Mouse (Mus musculus): ENCODE results near the gene Slc5a4a. TPM values are rescaled to one million over a fixed set of nuclear protein-coding genes. Genes with fewer than 3 reads are reported as not detected.

Slc5a4a gene
- total and polyA plus RNA-seq, 2 experiments from 2014 or later: not detected

- Histone ChIP-seq H3K4me1 (ENCODE audit: insufficient read depth, low read length) (no peaks in the 10 kb centered on the region), H3K9ac (replicated peaks; ENCODE audit: low read length) (no peak overlapping the region), H3K27me3 (ENCODE audit: insufficient read depth, low read length) (no peaks in the 10 kb centered on the region), H3K4me3 (ENCODE audit: low read length) (no peak overlapping the region), H3K27ac (no peak overlapping the region), H3K36me3 (ENCODE audit: insufficient read depth, low read length) (no peaks in the 10 kb centered on the region), H3K4me2 (ENCODE audit: low read depth, low read length) (no peak overlapping the region), H3K9me3 (ENCODE audit: low read length) (no peaks in the 10 kb centered on the region)
- no peak for ATAC-seq
- no peak for TF ChIP-seq CTCF (IDR thresholded peaks at IDR 0.05; ENCODE audit: low read depth)
- no peak for DNase-seq (ENCODE audit: low spot score)
- WGBS: 80% methylated on average over 2 of the region's 2 CpGs
Measured at GRCm38 (mm10) chr10:76136318-76136717, 10.9 kb upstream of the Slc5a4a start.

- TF ChIP-seq CTCF (IDR thresholded peaks at IDR 0.05; ENCODE audit: low read depth): no peak
- WGBS: 67% methylated on average over 8 of the region's 8 CpGs
Measured at GRCm38 (mm10) chr10:76146846-76147245, 405 bp upstream of the Slc5a4a start.

GRCm38 (mm10) chr10:76155911-76156310, 8.7 kb downstream of the Slc5a4a start:
- H3K27ac ChIP-seq: no peak overlapping the region
- 78% methylated on average over 7 of the region's 7 CpGs for WGBS
- ATAC-seq (no peak), DNase-seq (ENCODE audit: low spot score) (no peak)
- H3K9ac ChIP-seq (replicated peaks; ENCODE audit: low read length): no peak overlapping the region
- H3K4me1 ChIP-seq (ENCODE audit: insufficient read depth, low read length): no peaks in the 10 kb centered on the region
- no peak overlapping the region for H3K4me2 ChIP-seq (ENCODE audit: low read depth, low read length)
- no peak overlapping the region for H3K4me3 ChIP-seq (ENCODE audit: low read length)
- no peaks in the 10 kb centered on the region for H3K36me3 ChIP-seq (ENCODE audit: insufficient read depth, low read length)
- no peaks in the 10 kb centered on the region for H3K9me3 ChIP-seq (ENCODE audit: low read length)
- no peak for TF ChIP-seq CTCF (IDR thresholded peaks at IDR 0.05; ENCODE audit: low read depth)
- H3K27me3 ChIP-seq (ENCODE audit: insufficient read depth, low read length): no peaks in the 10 kb centered on the region

More at GRCm38 (mm10) chr10:76146846-76147245, 405 bp upstream of the Slc5a4a start:
- no peak for DNase-seq (ENCODE audit: low spot score)
- Histone ChIP-seq H3K9ac (replicated peaks; ENCODE audit: low read length) (no peak overlapping the region), H3K4me3 (ENCODE audit: low read length) (no peak overlapping the region), H3K27me3 (ENCODE audit: insufficient read depth, low read length) (no peaks in the 10 kb centered on the region), H3K4me1 (ENCODE audit: insufficient read depth, low read length) (no peaks in the 10 kb centered on the region), H3K27ac (no peak overlapping the region), H3K4me2 (ENCODE audit: low read depth, low read length) (no peak overlapping the region), H3K9me3 (ENCODE audit: low read length) (no peaks in the 10 kb centered on the region), H3K36me3 (ENCODE audit: insufficient read depth, low read length) (no peaks in the 10 kb centered on the region)
- ATAC-seq: no peak

GRCm38 (mm10) chr10:76157528-76157927, 10.3 kb downstream of the Slc5a4a start:
- DNase-seq (ENCODE audit: low spot score) (no peak), ATAC-seq (no peak)
- TF ChIP-seq CTCF (IDR thresholded peaks at IDR 0.05; ENCODE audit: low read depth): no peak
- Histone ChIP-seq H3K4me1 (ENCODE audit: insufficient read depth, low read length) (no peaks in the 10 kb centered on the region), H3K27me3 (ENCODE audit: insufficient read depth, low read length) (no peaks in the 10 kb centered on the region), H3K4me2 (ENCODE audit: low read depth, low read length) (no peak overlapping the region), H3K4me3 (ENCODE audit: low read length) (no peak overlapping the region), H3K9ac (replicated peaks; ENCODE audit: low read length) (no peak overlapping the region), H3K36me3 (ENCODE audit: insufficient read depth, low read length) (no peaks in the 10 kb centered on the region), H3K27ac (no peak overlapping the region), H3K9me3 (ENCODE audit: low read length) (no peaks in the 10 kb centered on the region)
- 76% methylated on average over 5 of the region's 5 CpGs for WGBS

DNA sequence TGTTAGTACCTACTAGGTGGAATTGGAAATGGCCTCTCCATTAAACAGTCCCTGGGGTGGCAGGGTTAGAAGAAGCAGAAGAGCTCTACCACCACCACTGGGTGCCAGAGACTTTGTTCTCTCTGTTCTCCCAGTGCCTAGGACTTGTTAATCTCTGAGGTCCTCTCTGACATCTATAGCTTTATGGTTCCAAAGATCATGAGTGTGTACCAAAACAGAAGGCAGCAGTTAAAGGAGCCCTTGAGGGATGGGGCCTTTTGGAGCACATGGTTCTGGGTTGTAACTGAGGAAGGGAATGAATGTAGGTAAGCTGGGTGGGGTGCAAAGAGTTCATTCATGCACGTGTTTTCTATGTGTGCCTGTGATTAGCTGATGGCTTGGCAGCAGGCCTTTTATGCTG, 10.8 kb downstream of the Slc5a4a start:
- no peak for TF ChIP-seq CTCF (IDR thresholded peaks at IDR 0.05; ENCODE audit: low read depth)
- H3K27ac ChIP-seq: no peak overlapping the region
- no peaks in the 10 kb centered on the region for H3K9me3 ChIP-seq (ENCODE audit: low read length)
- ATAC-seq: no peak
- DNase-seq (ENCODE audit: low spot score): no peak
- no peaks in the 10 kb centered on the region for H3K36me3 ChIP-seq (ENCODE audit: insufficient read depth, low read length)
- H3K4me2 ChIP-seq (ENCODE audit: low read depth, low read length): no peak overlapping the region
- H3K9ac ChIP-seq (replicated peaks; ENCODE audit: low read length): no peak overlapping the region
- WGBS: 79% methylated on average over 1 of the region's 1 CpGs
- no peaks in the 10 kb centered on the region for H3K27me3 ChIP-seq (ENCODE audit: insufficient read depth, low read length)
- H3K4me1 ChIP-seq (ENCODE audit: insufficient read depth, low read length): no peaks in the 10 kb centered on the region
- no peak overlapping the region for H3K4me3 ChIP-seq (ENCODE audit: low read length)

DNA sequence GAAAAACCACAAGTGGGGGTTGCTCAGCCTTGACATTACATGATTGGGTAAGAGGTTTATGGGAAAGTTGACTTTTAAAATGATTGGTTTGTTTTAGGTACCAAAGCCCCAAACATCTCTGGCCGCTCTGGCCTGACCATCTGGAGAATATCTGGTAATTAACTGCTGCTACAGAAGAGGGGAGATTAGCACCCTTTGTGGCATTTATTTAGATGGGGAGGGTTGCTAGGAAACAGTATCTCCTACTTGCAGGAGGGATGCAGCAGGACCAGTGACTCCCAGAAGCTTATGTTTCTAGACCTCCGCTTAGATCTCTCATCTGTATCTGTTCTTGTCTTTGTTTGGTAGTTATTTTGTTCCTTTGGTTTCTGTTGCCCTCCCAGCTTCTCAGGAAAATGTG, 27.6 kb downstream of the Slc5a4a start:
- no peak for TF ChIP-seq CTCF (IDR thresholded peaks at IDR 0.05; ENCODE audit: low read depth)
- H3K4me3 ChIP-seq (ENCODE audit: low read length): no peak overlapping the region
- H3K36me3 ChIP-seq (ENCODE audit: insufficient read depth, low read length): no peaks in the 10 kb centered on the region
- no peak overlapping the region for H3K9ac ChIP-seq (replicated peaks; ENCODE audit: low read length)
- no peaks in the 10 kb centered on the region for H3K9me3 ChIP-seq (ENCODE audit: low read length)
- DNase-seq (ENCODE audit: low spot score) (no peak), ATAC-seq (no peak)
- H3K27me3 ChIP-seq (ENCODE audit: insufficient read depth, low read length): no peaks in the 10 kb centered on the region
- H3K4me1 ChIP-seq (ENCODE audit: insufficient read depth, low read length): no peaks in the 10 kb centered on the region
- no peak overlapping the region for H3K27ac ChIP-seq
- WGBS: 64% methylated on average over 2 of the region's 2 CpGs
- H3K4me2 ChIP-seq (ENCODE audit: low read depth, low read length): no peak overlapping the region

GRCm38 (mm10) chr10:76185216-76185615, 38.0 kb downstream of the Slc5a4a start:
- DNase-seq (ENCODE audit: low spot score) (no peak), ATAC-seq (no peak)
- TF ChIP-seq CTCF (IDR thresholded peaks at IDR 0.05; ENCODE audit: low read depth): no peak
- H3K27ac ChIP-seq: no peak overlapping the region
- no peaks in the 10 kb centered on the region for H3K9me3 ChIP-seq (ENCODE audit: low read length)
- no peaks in the 10 kb centered on the region for H3K4me1 ChIP-seq (ENCODE audit: insufficient read depth, low read length)
- WGBS: 76% methylated on average over 4 of the region's 4 CpGs
- no peaks in the 10 kb centered on the region for H3K27me3 ChIP-seq (ENCODE audit: insufficient read depth, low read length)
- H3K4me3 ChIP-seq (ENCODE audit: low read length): no peak overlapping the region
- no peaks in the 10 kb centered on the region for H3K36me3 ChIP-seq (ENCODE audit: insufficient read depth, low read length)
- H3K9ac ChIP-seq (replicated peaks; ENCODE audit: low read length): no peak overlapping the region
- H3K4me2 ChIP-seq (ENCODE audit: low read depth, low read length): no peak overlapping the region
